Mouse (Mus musculus) neural tube, embryonic 14.5 days (tissue): ENCODE results near the gene Nxn. TPM values are rescaled to one million over a fixed set of nuclear protein-coding genes. Genes with fewer than 3 reads are reported as not detected.

Source experiments
- ATAC-seq: fragments of 200-750 bp; cut with Nextera tagmentation; 2 replicates; pipeline ENCODE4 v1.8.0; 2017; ENCODE audit warnings: low read depth, mild to moderate bottlenecking, moderate TSS enrichment, moderate library complexity
- H3K27ac ChIP-seq: fragments of 300-500 bp; sonication (generic); 2 replicates; pipeline ENCODE4 v1.5.1; 2014; ENCODE audit warnings: low read depth, mild to moderate bottlenecking, control low read depth, low read length, moderate library complexity, mixed read lengths
- H3K27me3 ChIP-seq: fragments of 300-500 bp; sonication (generic); 2 replicates; pipeline ENCODE4 v1.6.1; 2014; ENCODE audit warnings: low read length; ENCODE audit not compliant: control insufficient read depth, insufficient read depth
- H3K36me3 ChIP-seq: fragments of 300-500 bp; sonication (generic); 2 replicates; pipeline ENCODE4 v1.6.1; 2014; ENCODE audit warnings: low read length, mixed read lengths; ENCODE audit not compliant: control insufficient read depth, insufficient read depth
- H3K4me1 ChIP-seq: fragments of 300-500 bp; sonication (generic); 2 replicates; pipeline ENCODE4 v1.6.1; 2014; ENCODE audit warnings: low read length; ENCODE audit not compliant: control insufficient read depth, insufficient read depth
- H3K4me2 ChIP-seq: fragments of 300-500 bp; sonication (generic); 2 replicates; pipeline ENCODE4 v1.6.1; 2014; ENCODE audit warnings: mild to moderate bottlenecking, low read depth, low read length, control low read depth
- H3K4me3 ChIP-seq: fragments of 300-500 bp; sonication (generic); 2 replicates; pipeline ENCODE4 v1.5.1; 2014; ENCODE audit warnings: low read depth, low read length, control low read depth, mixed read lengths
- H3K9ac ChIP-seq: fragments of 300-500 bp; sonication (generic); replicated peaks from 2 replicates; pipeline ENCODE4 v1.6.1; 2014; ENCODE audit warnings: low read depth, mild to moderate bottlenecking, control low read depth, low read length, mixed read lengths
- H3K9me3 ChIP-seq: fragments of 300-500 bp; sonication (generic); 2 replicates; pipeline ENCODE4 v1.6.1; 2016; ENCODE audit warnings: low read length; ENCODE audit not compliant: control insufficient read depth
- WGBS: fragments of 180-500 bp; shearing (Covaris S2); extraction: QIAGEN DNeasy Blood & Tissue Kit; methylation state at CpG from one replicate; pipeline ENCODE4 v1.1.7; 2014; 5-methylcytosine and 5-hydroxymethylcytosine counted together
- polyA plus RNA-seq: library from polyadenylated mRNA; unstranded; fragments of >200 nt; fragmentation: Nextera tagmentation; extraction: Ambion mirVana; gene quantifications from 2 replicates; pipeline ENCODE4 v1.2.1, GENCODE M21; 2014

The Nxn gene
- polyA plus RNA-seq, 1 experiment from 2014 or later = 23.5 TPM

GRCm38 (mm10) chr11:76210228-76210985, 188.5 kb downstream of the Nxn start:
- Histone ChIP-seq H3K9me3 (no peaks in the 10 kb centered on the region), H3K4me2 (no peak overlapping the region), H3K27ac (no peak overlapping the region), H3K9ac (no peak overlapping the region), H3K27me3 (no peaks in the 10 kb centered on the region), H3K4me3 (no peak overlapping the region), H3K36me3 (peaks cover 24% of the 10 kb centered on the region), H3K4me1 (no peaks in the 10 kb centered on the region)
- WGBS = 89% methylated on average over 13 of the region's 13 CpGs
- ATAC-seq = no peak

Other genes starting within 250 kb of the Nxn start
- 71.0 and 72.8 TPM in 2 replicates for gene Vps53, start 219.5 kb downstream of the Nxn start, polyA plus RNA-seq
- gene Fam57a, start 219.5 kb downstream of the Nxn start, polyA plus RNA-seq = 28.8 and 30.2 TPM in 2 replicates
- not detected in 2 replicates for gene Dbil5, start 181.5 kb downstream of the Nxn start, polyA plus RNA-seq
- 13.8 and 16.6 TPM in 2 replicates for gene Gemin4, start 181.5 kb downstream of the Nxn start, polyA plus RNA-seq
- gene Mrm3, start 155.4 kb downstream of the Nxn start, polyA plus RNA-seq = 23.8 and 25.4 TPM in 2 replicates
- 119 and 126 TPM in 2 replicates for gene Glod4, start 155.4 kb downstream of the Nxn start, polyA plus RNA-seq
- 114 and 116 TPM in 2 replicates for gene Timm22, start 7.8 kb upstream of the Nxn start, polyA plus RNA-seq
- gene Abr, start 223.2 kb upstream of the Nxn start, polyA plus RNA-seq = 99.2 and 115 TPM in 2 replicates